Mouse (Mus musculus): ENCODE measurements at regions not wholly inside any gene's neighbourhood (a gene's known extent, or its start where the extent isn't known, plus 50 kb on each side); places are given as distances from the start of the nearest gene placed in this dataset.

- in situ Hi-C loops (cut with MboI, MseI) = no loop called here
Measured at GRCm38 (mm10) chr4:131695941-131696912, 141.9 kb downstream of the Ptpru start.
